Mouse (Mus musculus) left cerebral cortex, adult 8-10 months (tissue): ENCODE measurements at regions not wholly inside any gene's neighbourhood (a gene's known extent, or its start where the extent isn't known, plus 50 kb on each side); places are given as distances from the start of the nearest gene placed in this dataset.
A peak's percentile ranks its signal among the peaks of the same experiment; 100 is the strongest.
"Not testable (repeated sequence)": the region's sequence is repeated elsewhere in the genome, so short reads cannot be mapped to it uniquely, and the experiment has no call there.

Experiments used
- DNase-seq, 2 experiments: peaks; one replicate each; pipeline ENCODE4 v3.0.0; 2022; ENCODE audit warnings: low spot score in 2 of 2

DNA sequence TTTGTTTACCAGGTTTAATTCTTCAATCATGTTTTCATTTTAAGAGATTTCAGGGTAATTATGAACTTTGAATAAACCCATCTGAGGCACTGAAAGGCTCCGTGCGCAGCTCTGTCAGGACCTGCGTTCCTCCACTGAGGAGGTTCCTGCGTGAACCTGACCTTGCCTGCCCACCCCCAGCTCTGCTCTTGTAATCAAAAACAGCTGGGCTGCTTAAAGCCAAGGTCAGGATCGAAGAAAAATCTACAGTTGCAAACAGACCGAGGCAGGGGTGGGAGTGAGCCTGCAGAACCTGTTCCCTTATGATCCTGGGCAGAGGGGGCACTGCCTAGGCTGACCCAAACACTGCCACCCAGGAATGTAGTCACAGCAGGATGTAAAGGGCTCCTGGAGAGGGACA lies 134.8 kb upstream of the Bcor start:
- no peak for DNase-seq

- no peak for DNase-seq
Observed at GRCm38 (mm10) chrX:12296264-12297053, 136.3 kb upstream of the Bcor start.

- DNase-seq, result peak in 1 of 2 experiments; percentile 27
Observed at GRCm38 (mm10) chrX:12298609-12299008, 138.5 kb upstream of the Bcor start.

DNA sequence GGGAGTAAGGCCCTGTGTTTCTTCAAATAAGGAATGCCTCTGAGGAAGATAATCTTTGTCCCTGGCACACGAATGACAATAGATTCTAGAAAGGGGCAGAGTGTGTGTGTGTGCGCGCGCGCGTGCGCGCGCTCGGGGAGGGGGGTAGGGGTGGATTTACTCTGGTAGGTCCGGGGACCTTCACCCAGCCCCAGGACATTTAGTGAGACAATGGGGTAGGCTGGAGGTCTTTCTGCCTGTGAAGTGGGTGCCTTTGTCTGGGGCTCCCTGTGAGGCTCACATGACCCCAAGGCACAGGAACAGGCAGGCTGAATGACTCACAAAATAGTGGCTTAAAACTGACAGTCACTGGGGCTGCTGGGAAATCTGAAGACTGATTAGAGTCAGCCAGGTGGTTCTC lies 139.1 kb upstream of the Bcor start:
- no peak for DNase-seq

- peak in 1 of 2 experiments; percentile 23 for DNase-seq
Observed at GRCm38 (mm10) chrX:12304678-12305077, 144.5 kb upstream of the Bcor start.

DNA sequence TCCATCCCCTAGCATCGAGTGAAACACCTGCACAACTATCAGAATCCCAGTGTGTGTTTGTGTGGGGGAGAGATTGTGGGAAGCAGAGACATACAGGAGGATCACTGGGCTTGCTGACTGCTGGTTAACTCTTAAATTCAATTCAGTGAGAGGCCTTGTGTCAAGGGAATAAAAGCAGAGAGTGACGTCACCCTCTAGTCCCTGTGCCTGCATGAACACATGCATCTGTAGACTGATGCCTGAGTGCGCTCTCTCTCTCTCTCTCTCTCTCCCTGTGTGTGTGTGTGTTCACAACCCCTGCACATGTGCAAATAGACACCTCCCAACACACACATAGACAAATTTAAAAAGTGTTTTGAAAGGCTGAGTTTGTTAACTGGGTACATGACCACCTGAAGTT lies 146.8 kb upstream of the Bcor start:
- no peak for DNase-seq

DNA sequence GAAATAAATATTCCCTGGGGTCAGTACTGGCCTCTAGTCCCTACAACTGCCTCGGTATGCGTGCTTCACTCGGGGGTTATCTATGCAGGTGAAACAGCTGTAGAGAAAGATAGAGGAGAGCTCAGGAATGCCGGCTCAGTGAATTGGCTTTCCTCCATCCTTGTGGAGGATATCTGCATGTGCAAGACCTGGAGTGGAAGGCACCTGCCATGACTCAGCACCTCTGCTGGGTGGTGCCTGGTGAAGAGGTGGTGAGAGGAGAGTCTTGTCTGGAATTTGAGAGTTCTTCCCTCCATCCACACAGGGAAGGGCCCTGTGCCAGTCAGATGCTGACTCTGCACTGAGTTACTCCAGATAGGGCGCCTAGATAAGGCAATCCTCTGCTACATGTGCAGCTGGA lies 152.4 kb upstream of the Bcor start:
- DNase-seq, result no peak

- DNase-seq, result no peak
Observed at GRCm38 (mm10) chrX:12315658-12316057, 155.5 kb upstream of the Bcor start.

GRCm38 (mm10) chrX:12317488-12317887 lies 157.3 kb upstream of the Bcor start:
- DNase-seq, result not testable (repeated sequence)

DNA sequence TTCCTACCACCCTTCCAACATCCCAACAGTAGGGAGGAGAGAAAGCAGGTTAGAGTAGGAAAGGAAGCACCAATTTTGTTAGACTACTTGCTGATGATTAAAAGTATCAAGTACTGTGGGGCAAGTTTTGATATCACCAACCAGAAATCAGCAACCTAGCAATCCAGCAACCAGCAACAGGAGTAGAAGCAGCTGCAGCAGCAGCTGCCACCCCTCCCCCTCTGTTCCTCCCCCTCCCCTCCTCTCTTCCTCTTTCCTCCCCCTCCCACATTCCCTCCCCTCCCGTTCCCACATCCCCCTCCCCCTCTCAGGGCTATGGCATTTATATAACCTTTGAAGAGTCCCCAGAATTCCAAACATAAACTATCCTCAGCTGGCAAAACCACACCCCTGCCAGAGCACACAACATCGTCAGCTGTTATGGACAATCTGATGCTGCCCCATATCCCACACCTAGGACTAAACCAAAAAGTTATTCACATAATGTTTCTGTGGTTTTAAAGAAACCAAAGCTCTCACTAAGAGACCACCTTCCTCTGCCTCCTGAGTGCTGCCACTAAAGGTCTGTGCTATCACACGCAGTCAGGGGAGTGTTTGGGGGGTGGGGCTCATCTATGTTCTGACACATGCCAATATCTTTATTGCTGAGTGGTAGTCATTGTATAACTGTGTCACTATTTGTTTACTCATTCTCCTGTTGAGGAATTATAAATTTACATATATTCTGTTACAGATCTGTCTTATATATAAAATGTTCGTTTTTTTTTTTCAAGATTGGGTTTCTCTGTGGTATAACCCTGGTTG lies 158.9 kb upstream of the Bcor start:
- no peak for DNase-seq

- no peak for DNase-seq
Observed at GRCm38 (mm10) chrX:12322453-12322852, 162.3 kb upstream of the Bcor start.

DNA sequence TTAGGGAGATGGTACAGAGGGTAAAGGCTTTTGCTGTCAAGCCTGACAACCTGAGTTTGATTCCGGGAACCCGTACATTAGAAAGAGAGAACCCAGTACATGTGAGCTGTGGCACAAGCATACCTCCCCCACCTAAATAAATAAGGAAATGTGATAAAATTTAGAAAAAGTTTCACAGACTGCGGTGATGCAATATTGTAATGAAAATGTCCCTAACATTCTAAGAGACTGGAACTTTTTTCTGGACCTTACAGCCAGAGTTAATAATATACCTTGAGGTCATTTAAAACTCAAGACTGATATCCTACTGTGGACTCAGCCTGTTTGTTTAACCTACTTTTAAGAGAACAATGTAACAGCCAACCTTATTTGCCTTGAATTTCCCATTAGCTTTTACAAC lies 163.1 kb upstream of the Bcor start:
- no peak for DNase-seq

GRCm38 (mm10) chrX:12323812-12324211 lies 163.7 kb upstream of the Bcor start:
- DNase-seq, result no peak

DNA sequence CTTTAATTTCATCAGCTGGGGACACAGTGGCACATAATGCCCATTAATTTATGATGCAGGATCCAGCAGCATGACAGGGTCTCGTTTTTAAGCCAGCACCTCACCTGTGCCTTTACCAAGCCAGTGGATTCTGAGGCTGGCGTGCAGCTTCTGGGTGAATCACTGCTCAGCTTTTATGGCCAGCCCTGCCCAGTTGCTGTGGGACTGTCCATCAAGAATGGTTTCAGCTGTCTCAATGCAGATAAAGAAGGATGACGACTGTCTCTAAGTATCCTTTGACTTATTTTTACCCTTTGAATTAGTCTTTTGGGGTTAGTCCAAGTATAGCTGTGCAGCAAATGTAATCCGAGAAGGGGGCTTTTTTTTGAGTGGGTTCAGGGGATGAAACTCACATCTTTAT lies 167.3 kb upstream of the Bcor start:
- DNase-seq, result no peak

DNA sequence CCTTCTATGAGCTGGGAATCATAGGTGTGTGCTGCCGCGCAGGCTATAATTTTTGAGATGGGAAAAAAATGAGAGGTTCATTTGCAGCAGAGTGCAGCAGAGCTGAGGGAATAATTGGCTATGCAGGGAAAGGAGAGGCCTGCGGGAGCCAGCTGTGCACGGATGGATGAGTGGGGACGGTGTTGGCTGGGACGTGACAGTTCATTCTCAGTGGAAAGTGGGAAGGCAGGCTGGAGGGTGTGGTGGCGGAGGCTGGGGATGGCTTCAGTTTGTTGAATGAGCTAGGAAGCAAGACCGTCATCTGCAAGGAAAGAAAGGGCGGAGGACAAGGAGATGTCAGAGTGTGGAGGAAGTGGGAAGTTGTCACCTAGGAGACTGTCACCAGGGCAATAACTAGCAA lies 180.4 kb upstream of the Bcor start:
- peak; percentile 10 to 33 for DNase-seq

GRCm38 (mm10) chrX:12341356-12341965 lies 181.3 kb upstream of the Bcor start:
- no peak for DNase-seq

GRCm38 (mm10) chrX:12344805-12345555 lies 184.8 kb upstream of the Bcor start:
- DNase-seq, result no peak

DNA sequence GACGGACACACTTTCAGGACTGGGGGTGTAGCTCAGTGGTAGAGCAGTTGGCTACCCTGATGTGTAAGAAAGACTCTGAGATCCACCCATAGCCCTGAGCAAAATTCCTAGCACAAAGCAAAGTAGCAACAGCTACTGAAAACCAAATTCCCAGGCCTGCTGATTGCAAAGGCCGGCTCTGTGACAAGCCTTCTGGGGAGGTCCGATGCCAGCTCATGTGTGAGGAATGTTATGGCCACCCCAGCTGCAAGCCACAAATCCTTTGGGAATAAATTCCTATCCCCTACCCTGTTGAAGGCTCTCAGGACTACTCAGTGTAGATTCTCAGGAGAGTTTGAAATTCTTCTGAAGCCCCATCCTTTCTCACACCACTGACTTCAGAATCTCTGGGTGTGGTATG lies 186.7 kb upstream of the Bcor start:
- no peak for DNase-seq

- DNase-seq, result no peak
Observed at GRCm38 (mm10) chrX:12348117-12348516, 188.0 kb upstream of the Bcor start.

DNA sequence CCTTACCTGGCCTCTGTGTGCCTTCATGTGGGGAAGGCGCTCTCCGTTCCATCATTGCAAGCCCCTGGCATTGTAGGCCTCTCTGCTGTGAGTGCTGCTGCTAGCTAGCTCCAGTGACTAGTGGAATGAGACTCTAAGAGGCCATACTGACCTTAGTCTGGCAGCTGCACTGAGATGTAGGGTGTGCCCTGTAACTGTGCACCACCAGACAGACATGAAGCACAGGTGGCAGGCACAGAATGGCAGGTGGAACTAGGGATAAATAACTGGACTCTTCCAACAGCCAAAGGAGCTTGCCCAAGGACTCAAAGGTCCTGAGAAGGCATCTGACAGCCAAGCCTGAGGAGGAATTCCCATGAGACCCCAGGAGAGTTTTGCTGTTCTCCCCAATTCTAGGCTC lies 194.7 kb upstream of the Bcor start:
- no peak for DNase-seq

DNA sequence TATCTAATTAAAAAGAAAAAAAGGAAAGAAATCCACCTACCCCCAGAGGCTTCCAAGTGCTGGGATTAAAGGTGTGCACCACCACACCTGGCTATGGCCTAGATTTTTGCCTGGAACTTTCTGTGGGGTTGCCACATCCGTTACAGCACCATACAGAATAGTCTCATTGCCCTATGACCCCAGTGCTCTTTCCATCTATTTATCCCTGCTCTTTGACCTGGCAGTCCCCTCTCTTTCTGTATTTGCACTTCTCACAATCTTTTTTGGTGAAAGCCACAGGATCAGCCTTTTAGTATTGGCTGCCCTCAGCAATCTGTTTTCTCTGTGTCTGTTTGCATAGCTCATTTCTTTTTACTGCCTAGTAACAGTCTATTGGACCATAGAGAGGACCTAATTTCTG lies 197.9 kb upstream of the Bcor start:
- DNase-seq, result no peak
